Mouse (Mus musculus) liver, adult (tissue): ENCODE results near the gene Med27.

Experiments used
- GATA4 ChIP-seq: IDR thresholded peaks from 2 replicates; pipeline ENCODE4 v1.6.1; 2014; ENCODE audit warnings: mild to moderate bottlenecking, low read length; ENCODE audit not compliant: insufficient replicate concordance

Gene Med27

DNA sequence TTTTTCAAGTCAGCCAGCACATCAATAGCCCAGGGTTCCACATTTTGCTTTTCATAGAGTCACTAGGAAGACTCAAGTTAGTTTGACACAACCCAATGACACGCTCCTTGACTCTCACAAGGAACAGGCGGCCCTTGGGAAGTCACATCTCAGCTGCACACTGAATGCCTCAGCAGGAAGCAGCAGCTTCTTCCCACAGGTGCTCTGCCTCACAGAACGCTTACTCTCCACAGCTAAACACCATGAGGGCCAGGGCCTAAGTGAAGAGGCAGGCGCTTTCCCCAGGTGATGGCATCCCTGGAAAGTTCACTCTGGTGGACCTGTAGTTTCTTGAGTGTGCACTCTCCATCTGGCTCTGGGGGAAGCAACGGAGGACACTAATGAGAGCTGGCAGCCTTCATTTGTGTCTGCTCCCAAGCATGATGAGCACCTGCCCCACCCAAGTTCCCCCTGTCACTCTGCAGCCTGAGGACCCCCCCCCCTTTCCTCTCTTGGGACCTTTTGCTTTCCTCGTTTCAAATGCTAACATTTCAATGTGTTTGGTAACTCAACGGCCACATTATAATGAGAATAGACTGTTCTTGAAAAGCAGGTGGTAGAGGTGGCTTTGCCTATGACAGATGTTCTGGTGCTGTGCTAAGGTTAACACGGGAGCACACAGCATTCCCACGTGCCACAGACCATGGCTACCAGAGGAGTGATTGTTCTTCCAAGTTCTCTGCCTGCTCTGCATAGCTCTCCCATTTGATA lies 154.2 kb downstream of the Med27 start:
- no peak for TF ChIP-seq GATA4

DNA sequence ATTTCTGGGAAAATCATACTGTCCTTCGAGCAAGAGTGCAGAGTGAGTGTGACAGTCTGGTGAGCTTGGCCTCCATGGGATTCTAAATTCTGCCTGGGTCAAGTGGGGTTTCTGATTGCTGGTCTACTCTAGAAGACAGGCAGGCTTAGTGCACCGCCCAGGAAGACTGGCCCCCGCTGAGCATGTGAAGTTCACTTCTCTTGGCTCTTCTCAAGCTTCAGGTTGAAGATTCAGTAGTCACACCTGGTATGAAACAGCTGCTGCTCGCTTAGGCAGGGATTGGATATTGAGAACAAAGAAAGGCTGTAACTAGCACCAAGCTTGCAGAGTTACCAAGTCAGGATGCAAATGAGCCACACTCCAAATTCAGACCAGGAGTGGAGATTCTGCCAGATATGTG lies 154.8 kb downstream of the Med27 start:
- TF ChIP-seq GATA4: no peak

DNA sequence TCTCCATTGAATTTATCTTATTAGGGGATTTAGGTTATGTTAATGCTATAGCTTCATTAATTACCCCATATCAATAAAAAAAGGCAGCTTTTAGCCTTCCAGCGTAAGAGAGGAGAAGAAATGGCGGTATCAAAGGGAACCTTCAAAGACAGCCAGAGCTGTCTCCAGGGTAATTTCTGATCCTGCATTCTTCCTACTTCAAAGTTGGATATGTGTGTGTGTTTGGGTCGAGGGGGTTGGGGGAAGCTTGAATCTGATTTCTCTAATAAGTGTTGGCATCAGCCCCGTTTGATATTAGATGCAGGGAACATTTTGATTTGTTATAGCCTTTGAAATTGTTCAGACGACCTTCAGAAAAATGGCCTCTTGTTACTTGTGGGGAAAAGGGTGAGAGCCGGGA lies 158.2 kb downstream of the Med27 start:
- TF ChIP-seq GATA4: no peak

DNA sequence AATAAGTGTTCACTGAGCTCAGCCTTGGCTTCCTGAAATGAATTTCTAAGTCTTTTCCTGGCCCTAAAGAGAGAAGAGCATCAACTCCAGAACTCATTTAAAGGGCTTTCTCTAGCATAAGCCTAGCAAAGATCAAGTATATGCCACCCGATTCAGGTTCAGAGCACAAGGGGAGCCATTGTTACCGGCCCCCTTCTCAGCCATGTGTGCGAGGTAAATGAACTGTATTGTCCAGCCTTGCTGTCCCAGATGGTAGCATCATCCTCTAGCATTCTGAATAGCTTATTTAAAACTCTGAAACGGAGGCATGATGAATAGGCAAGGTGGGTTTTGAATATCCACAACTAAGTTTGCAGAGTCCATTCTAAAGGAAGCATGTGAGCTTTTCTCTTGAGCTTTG lies 159.8 kb downstream of the Med27 start:
- TF ChIP-seq GATA4: no peak

DNA sequence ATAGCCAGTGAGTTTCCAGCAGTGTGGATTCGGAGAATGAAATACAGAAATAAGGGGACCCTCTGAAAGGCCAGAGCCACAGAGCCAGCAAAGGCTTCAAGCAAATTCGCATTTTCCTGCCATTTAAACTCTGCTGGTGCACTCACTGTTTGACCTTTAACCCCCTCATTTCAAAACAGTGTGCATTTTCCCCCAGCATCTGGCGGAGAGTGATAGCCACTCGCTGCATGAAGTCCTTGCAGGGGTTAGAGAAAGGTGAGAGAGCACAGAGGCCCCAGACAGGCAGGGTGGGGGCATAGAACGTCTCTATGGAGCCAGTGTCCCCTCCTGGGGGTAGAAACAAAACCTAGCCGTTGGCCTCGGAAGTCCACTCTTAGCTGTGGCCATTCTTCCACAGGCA lies 166.5 kb downstream of the Med27 start:
- no peak for TF ChIP-seq GATA4

DNA sequence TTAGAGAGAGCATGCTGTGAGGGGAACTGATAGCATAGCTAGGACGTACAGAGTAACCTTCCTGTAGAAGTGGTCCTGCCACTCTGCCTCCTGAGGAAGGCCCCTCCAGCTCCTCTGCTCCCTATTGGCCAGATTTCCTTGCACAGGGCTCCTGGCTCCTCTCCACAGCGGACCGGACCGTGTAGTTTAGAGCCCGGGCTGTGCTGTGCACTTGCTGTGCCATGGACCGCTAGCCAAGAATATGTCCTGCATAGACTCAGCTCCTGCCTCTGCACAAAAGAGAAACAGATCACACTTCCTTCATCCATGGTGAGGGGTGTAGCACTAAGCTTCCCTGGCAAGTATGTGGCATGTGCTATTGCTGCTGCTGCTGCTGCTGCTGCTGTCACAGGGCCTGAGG lies 168.2 kb downstream of the Med27 start:
- TF ChIP-seq GATA4: no peak

DNA sequence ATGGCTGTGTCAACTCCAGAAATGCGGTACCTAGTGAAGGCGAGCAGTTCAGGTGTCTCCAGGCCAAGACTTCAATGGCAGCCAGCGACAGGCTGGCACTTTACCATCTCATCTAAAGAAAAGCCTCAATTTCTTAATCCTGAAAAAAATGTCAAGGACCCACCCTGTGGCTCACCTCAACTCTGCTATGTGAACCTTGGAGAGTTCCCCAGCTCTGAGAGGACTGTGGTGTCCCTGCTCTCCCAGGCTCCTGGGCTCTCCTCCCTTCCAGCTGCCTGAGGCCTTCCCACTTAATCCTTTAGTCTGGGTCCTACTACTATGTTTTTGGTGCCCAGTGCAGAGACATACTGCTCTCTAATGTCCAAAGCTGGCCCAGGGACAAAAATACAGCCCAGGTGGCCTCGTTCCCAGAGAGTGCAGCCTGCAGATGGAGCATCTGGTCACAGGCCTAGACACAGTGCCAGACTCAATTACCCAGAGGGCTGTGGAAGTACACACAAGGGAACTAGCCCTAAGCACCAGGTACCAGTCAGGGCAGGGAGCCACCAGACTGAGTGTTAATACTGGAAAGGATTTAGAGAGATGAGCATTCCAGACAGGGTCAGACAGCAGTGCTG lies 169.3 kb downstream of the Med27 start:
- TF ChIP-seq GATA4: no peak

DNA sequence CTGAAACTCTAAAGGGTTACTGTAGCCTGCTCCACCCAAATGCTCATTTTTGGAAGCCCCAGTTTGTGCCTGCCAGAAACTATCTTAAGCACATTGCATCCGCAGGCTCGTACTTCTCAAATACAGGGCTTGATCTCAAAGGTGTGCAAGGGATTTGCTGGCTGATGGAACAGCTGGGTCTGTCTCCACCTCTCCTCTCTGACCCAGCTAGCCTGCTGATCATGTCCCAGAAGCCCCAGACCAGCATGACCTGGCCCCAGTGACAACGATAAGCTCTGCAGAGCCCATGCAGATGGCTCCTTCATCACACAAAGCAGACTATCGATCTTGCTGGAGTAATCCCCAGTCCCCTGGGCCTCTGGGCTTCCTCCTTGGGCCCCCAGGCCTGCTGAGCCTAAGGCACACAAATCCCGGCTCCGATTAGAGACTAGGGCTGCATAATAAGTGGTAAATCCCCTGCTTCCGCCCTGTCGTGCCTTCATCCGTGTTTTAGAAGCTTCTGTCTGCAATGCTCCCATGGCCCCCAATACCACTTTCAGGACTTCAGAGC lies 170.1 kb downstream of the Med27 start:
- TF ChIP-seq GATA4: no peak

DNA sequence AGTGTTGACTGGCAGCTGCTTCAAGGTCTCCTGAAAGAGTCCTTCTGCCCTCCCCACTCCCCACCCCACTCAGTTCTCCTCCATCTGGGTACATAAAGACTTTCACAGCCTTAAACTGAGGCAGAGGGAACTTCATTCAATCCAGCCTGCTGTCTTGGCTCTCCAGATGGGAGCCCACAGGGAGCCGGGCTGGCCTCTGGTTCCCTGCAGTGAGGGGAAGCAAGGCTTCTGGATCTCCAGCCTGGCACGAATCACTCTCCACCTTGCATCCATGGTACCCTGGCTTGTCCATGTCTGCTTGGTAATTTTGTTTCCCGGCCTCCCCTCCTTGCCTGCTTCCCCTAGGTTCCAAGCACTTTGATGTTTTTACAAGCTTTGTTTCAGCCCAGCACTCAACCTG lies 172.8 kb downstream of the Med27 start:
- TF ChIP-seq GATA4: no peak

DNA sequence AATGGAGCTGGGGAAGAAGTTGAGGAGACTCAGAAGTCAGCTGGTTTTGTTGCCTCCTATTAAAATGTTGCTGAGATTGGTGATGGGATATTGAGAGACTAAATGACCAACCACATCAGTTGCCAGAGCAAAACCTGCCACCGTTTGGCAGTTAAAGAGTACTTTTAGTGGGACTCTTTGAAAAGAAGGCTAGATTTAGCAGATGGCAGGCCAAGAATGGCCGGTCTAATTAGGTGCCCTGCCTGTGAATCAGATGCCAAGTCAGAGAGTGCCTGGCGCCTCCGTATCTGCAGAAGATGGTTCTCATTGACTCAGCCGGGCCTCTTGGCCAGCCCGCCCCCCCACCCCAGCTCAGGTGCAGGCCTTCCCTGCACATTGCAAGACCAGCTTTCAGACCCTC lies 173.6 kb downstream of the Med27 start:
- no peak for TF ChIP-seq GATA4

DNA sequence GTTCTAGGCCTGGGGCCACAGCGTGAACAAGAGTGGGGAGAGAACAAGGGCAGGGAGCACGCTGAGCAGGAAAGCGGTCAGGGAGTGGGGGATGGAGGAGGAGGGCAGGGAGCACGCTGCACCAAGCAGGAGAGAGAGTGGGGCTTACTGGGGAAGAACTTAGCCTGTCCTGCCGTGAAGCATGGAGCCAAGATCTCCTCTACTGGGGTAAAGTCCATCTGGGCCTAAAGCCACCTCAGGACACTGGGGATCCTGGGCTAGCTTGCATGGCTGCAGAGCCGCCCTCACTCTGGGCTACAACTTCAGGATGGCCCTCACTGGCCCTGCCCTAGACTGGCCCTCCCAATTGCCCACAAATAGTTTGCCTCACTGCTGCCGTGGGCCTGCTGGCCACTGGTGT lies 174.9 kb downstream of the Med27 start:
- TF ChIP-seq GATA4: no peak

DNA sequence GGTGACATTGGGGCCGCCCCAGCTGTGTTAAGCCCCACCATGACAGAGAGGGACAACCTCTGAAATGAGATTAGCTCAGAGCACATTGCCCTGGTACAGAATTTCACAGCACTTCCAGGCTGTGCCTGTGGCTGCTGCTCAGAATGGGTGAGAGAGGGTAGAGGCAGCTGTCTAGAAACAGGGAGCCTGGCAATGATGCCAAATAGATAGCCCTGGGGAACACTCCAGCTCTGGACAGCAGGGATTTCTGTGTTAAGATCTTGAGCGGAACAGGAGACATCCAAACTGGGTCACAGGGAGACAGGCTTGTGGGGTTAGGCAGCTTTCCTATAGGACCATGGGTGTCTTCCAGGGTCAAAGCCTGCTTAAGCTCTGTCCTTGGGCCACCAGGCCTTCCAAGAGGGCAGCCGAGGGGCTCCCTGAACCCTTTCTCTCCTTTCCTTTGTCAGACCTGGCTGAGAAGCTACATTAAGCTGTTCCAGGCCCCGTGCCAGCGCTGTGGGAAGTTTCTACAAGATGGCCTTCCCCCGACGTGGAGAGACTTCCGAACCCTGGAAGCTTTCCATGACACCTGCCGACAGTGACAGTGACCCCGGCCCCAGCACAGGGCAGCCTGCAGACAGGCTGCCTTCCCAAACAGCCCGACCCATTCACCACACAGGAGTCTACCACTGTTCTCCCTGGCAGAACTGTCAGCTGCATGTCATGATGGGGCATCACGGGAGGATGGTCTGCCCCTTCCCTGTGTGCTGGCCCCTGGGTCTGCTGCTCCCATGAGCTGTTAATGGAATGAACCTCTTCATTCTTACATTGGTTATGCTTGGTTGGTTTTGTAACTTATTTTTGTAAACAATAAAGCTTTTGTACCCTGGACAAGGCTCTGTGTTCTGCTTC lies 177.5 kb downstream of the Med27 start:
- TF ChIP-seq GATA4: no peak

DNA sequence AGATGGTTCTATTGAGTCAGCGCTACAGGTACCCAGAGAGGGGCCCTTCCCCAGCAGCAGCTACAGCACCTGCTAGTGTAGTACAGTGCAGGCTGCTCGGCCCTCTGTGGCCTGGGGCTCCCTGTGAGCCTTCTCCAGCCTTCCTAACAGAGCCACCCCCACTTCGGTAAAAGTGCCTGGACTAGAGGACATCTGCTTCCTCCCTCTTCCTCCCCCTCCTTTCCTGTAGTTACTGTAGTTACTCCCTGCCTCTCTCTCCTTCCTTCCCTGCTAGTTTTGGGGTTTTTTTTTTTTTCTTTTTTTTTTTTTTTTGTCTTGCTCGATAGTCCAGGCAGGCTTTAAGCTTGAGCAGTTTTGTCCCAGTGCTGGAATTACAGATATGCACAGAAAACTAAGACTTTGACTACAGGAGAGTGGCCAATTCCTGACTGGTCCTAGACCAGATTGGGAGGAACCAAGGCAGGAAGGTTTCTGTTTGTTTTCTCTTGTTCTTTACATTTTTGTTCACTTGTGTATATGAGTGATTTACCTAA lies 178.7 kb downstream of the Med27 start:
- TF ChIP-seq GATA4: no peak

DNA sequence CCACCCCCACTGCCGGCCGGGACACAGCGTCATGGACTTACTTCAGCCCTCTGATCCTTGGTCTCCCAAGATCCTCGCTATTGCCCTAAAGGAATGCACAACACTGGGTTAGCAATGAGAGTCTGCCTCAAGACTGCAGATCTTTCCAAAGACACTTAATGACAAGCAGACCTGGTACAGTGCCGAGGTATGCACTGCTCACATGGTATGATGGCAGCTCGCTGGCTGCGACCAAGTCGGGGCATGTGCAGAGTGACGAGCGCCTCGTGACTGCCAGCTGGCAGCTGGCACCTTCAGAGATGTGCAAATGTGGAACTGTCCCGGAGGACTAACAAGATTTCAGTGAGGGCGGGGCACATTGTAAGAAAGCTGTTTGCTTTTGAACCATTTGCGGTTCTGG lies 179.6 kb downstream of the Med27 start:
- TF ChIP-seq GATA4: no peak

DNA sequence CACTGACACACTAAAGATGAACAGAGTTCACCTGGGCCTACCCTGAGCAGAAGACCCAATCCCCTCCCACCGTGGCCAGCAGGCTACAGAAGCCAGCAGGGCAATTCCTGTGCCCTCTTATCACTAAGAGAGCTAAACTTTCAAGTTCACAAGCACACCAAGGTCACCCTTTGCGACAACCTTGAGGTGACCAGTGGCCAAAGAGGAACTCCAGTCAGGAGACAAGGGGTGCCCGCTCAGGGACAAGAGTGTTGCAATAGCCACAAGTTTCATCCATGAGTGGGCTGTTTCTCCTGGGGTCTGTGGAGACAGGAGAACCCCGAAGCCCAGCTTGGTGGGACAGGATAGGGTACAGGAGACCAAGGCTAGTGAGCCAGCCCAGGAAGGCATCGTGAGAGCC lies 182.2 kb downstream of the Med27 start:
- no peak for TF ChIP-seq GATA4

DNA sequence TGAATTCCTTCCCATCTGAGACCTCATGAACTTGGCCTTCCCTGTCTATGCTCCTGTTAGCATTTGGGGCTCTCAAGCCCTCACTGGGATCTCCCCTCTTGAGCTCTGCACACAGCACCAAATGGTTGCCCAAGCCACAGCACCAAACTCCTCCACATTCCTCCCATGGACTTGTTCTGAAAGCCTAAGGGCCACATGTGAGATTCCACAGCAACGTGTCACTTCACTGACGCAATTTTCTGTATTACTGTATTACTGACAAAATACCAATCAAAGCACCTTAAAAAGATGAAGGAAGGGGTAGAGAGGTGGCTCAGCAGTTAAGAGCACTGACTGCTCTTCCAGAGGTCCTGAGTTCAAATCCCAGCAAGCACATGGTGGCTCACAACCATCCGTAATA lies 185.6 kb downstream of the Med27 start:
- TF ChIP-seq GATA4: no peak

DNA sequence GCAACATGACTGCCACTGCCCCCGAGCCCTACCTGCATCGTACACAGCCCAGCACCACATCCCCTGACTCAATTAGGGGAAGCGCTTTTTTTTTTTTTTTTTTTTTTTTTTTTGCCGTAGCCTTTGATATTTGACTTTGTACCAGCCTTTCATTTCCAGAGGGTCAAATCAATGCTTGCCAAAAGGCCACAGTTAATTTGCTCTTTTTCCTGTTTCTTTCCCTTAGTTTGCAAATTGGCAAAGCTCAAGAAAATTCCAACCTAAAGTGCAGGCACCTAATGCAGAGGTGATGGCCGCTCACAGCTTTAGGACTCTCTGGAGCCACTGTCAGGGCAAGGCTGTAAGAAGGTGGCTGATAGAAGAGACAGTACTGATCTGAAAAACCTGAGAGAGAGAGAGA lies 186.3 kb downstream of the Med27 start:
- no peak for TF ChIP-seq GATA4
